Mouse (Mus musculus) olfactory bulb, adult 2 months (tissue): ENCODE results near the gene Cdx2.

Experiments
- CTCF ChIP-seq: fragments of 200-500 bp; IDR thresholded peaks from 2 replicates; pipeline ENCODE4 v1.5.1; 2012; ENCODE audit warnings: low read depth, mild to moderate bottlenecking, low read length, moderate library complexity; ENCODE audit not compliant: insufficient read depth
- POLR2A ChIP-seq: fragments of 200-500 bp; IDR thresholded peaks from 2 replicates; pipeline ENCODE4 v1.6.1; 2012; ENCODE audit warnings: mild to moderate bottlenecking, low read depth, low read length, moderate library complexity; ENCODE audit not compliant: insufficient read depth

GRCm38 (mm10) chr5:147277547-147277925 is 29.5 kb downstream of the Cdx2 start:
- no peak for TF ChIP-seq CTCF
- TF ChIP-seq POLR2A: no peak
